Mouse (Mus musculus): Measurements from ENCODE around the gene 4930562C15Rik. TPM values are rescaled to one million over a fixed set of nuclear protein-coding genes. Genes with fewer than 3 reads are reported as not detected.

Gene 4930562C15Rik
- polyA plus RNA-seq, 1 experiment from 2014 or later: 1.1 TPM

- Histone ChIP-seq H3K4me3 (ENCODE audit: low read depth, low read length) (peak within 1 kb of the TSS; percentile 80), H3K36me3 (ENCODE audit: insufficient read depth) (peaks cover 12% of the 10 kb centered on the region; the same call in 1 of the 2 replicates), H3K27ac (ENCODE audit: low read depth) (peak within 1 kb of the TSS; percentile 100), H3K9ac (peak within 1 kb of the TSS; percentile 91), H3K9me3 (ENCODE audit: low read depth, low read length) (no peaks in the 10 kb centered on the region), H3K27me3 (ENCODE audit: insufficient read depth, low read length) (no peaks in the 10 kb centered on the region), H3K4me1 (ENCODE audit: insufficient read depth) (peaks cover 19% of the 10 kb centered on the region), H3K4me2 (peak within 1 kb of the TSS; percentile 95)
- TF ChIP-seq CTCF (IDR thresholded peaks at IDR 0.05; ENCODE audit: low read depth): no peak
- ATAC-seq (ENCODE audit: insufficient read depth): peak; percentile 80
- WGBS: under 1% methylated on average over 48 of the region's 48 CpGs
- DNase-seq: peak; percentile 99
Observed at GRCm38 (mm10) chr16:4880136-4880825, 45.1 kb downstream of the 4930562C15Rik start, which contains the start of gene Ubald1. Gene Ubald1, minus strand, starts transcription at chr16:4880315.

- H3K4me1 ChIP-seq (ENCODE audit: insufficient read depth): peaks cover 10% of the 10 kb centered on the region
- peak overlapping the region; percentile 91 for H3K9ac ChIP-seq
- WGBS: 71% methylated on average over 10 of the region's 10 CpGs
- no peak for TF ChIP-seq CTCF (IDR thresholded peaks at IDR 0.05; ENCODE audit: low read depth)
- DNase-seq: no peak
- H3K4me3 ChIP-seq (ENCODE audit: low read depth, low read length): peak overlapping the region; percentile 80
- H3K36me3 ChIP-seq (ENCODE audit: insufficient read depth): 0 out of 2 replicates have a peak, but pooled peaks cover 3% of the 10 kb centered on the region
- ATAC-seq (ENCODE audit: insufficient read depth): no peak
- H3K27me3 ChIP-seq (ENCODE audit: insufficient read depth, low read length): no peaks in the 10 kb centered on the region
- peak overlapping the region; percentile 100 for H3K27ac ChIP-seq (ENCODE audit: low read depth)
- peak overlapping the region; percentile 95 for H3K4me2 ChIP-seq
- H3K9me3 ChIP-seq (ENCODE audit: low read depth, low read length): no peaks in the 10 kb centered on the region
Observed at GRCm38 (mm10) chr16:4881400-4882351, 46.5 kb downstream of the 4930562C15Rik start.

- Histone ChIP-seq H3K4me1 (ENCODE audit: insufficient read depth) (peaks cover 19% of the 10 kb centered on the region), H3K4me2 (peak overlapping the region; percentile 94), H3K4me3 (ENCODE audit: low read depth, low read length) (no peak overlapping the region), H3K9me3 (ENCODE audit: low read depth, low read length) (no peaks in the 10 kb centered on the region), H3K27ac (ENCODE audit: low read depth) (no peak overlapping the region), H3K36me3 (ENCODE audit: insufficient read depth) (no peaks in the 10 kb centered on the region), H3K9ac (no peak overlapping the region), H3K27me3 (ENCODE audit: insufficient read depth, low read length) (no peaks in the 10 kb centered on the region)
- ATAC-seq (ENCODE audit: insufficient read depth): no peak
- no peak for TF ChIP-seq CTCF (IDR thresholded peaks at IDR 0.05; ENCODE audit: low read depth)
- DNase-seq: no peak
- WGBS: 86% methylated on average over 10 of the region's 10 CpGs
Observed at GRCm38 (mm10) chr16:4884930-4885329, 49.7 kb downstream of the 4930562C15Rik start.

- Histone ChIP-seq H3K27me3 (ENCODE audit: insufficient read depth, low read length) (no peaks in the 10 kb centered on the region), H3K4me3 (ENCODE audit: low read depth, low read length) (peak within 1 kb of the TSS; percentile 86), H3K4me1 (ENCODE audit: insufficient read depth) (peaks cover 23% of the 10 kb centered on the region), H3K9ac (peak within 1 kb of the TSS; percentile 88), H3K9me3 (ENCODE audit: low read depth, low read length) (no peaks in the 10 kb centered on the region), H3K4me2 (peak within 1 kb of the TSS; percentile 94), H3K36me3 (ENCODE audit: insufficient read depth) (0 out of 2 replicates have a peak, but pooled peaks cover under 1% of the 10 kb centered on the region), H3K27ac (ENCODE audit: low read depth) (peak within 1 kb of the TSS; percentile 89)
- 0 out of 2 replicates have a peak, but pooled peaks have one; percentile 2 for TF ChIP-seq CTCF (IDR thresholded peaks at IDR 0.05; ENCODE audit: low read depth)
- peak; percentile 89 for ATAC-seq (ENCODE audit: insufficient read depth)
- WGBS: under 1% methylated on average over 59 of the region's 74 CpGs
- peak; percentile 93 for DNase-seq
Observed at GRCm38 (mm10) chr16:4885760-4886689, 50.8 kb downstream of the 4930562C15Rik start, which contains the start of gene Mgrn1. Gene Mgrn1, plus strand, starts transcription at chr16:4886249.

GRCm38 (mm10) chr16:4886690-4887020, 51.4 kb downstream of the 4930562C15Rik start:
- under 1% methylated on average over 8 of the region's 8 CpGs for WGBS
- DNase-seq (peak; percentile 44), ATAC-seq (ENCODE audit: insufficient read depth) (no peak)
- H3K36me3 ChIP-seq (ENCODE audit: insufficient read depth): 0 out of 2 replicates have a peak, but pooled peaks cover 7% of the 10 kb centered on the region
- no peaks in the 10 kb centered on the region for H3K27me3 ChIP-seq (ENCODE audit: insufficient read depth, low read length)
- H3K9ac ChIP-seq: peak overlapping the region; percentile 88
- no peaks in the 10 kb centered on the region for H3K9me3 ChIP-seq (ENCODE audit: low read depth, low read length)
- no peak for TF ChIP-seq CTCF (IDR thresholded peaks at IDR 0.05; ENCODE audit: low read depth)
- peak overlapping the region; percentile 89 for H3K27ac ChIP-seq (ENCODE audit: low read depth)
- H3K4me3 ChIP-seq (ENCODE audit: low read depth, low read length): peak overlapping the region; percentile 86
- H3K4me1 ChIP-seq (ENCODE audit: insufficient read depth): peaks cover 18% of the 10 kb centered on the region
- peak overlapping the region; percentile 94 for H3K4me2 ChIP-seq

- Histone ChIP-seq H3K4me3 (ENCODE audit: low read depth, low read length) (no peak overlapping the region), H3K27me3 (ENCODE audit: insufficient read depth, low read length) (no peaks in the 10 kb centered on the region), H3K27ac (ENCODE audit: low read depth) (peak overlapping the region; percentile 36), H3K9me3 (ENCODE audit: low read depth, low read length) (no peaks in the 10 kb centered on the region), H3K4me1 (ENCODE audit: insufficient read depth) (peaks cover 17% of the 10 kb centered on the region; the same call in 1 of the 2 replicates), H3K4me2 (no peak overlapping the region), H3K36me3 (ENCODE audit: insufficient read depth) (0 out of 2 replicates have a peak, but pooled peaks cover 20% of the 10 kb centered on the region), H3K9ac (no peak overlapping the region)
- DNase-seq: no peak
- WGBS: 41% methylated on average over 4 of the region's 4 CpGs
- no peak for TF ChIP-seq CTCF (IDR thresholded peaks at IDR 0.05; ENCODE audit: low read depth)
- ATAC-seq (ENCODE audit: insufficient read depth): no peak
Observed at GRCm38 (mm10) chr16:4890201-4890709, 55.0 kb downstream of the 4930562C15Rik start.

Data from lung, embryonic 14.5 days (tissue).